Mouse (Mus musculus) cerebellum, adult 8-10 months (tissue): Measurements from ENCODE around the gene Slu7.
A peak's percentile ranks its signal among the peaks of the same experiment; 100 is the strongest.

Source experiments
- DNase-seq: peaks from one replicate; pipeline ENCODE4 v3.0.0; 2022

Slu7 gene

GRCm38 (mm10) chr11:43425166-43425709 lies 8.3 kb upstream of the Slu7 start:
- DNase-seq = no peak

DNA sequence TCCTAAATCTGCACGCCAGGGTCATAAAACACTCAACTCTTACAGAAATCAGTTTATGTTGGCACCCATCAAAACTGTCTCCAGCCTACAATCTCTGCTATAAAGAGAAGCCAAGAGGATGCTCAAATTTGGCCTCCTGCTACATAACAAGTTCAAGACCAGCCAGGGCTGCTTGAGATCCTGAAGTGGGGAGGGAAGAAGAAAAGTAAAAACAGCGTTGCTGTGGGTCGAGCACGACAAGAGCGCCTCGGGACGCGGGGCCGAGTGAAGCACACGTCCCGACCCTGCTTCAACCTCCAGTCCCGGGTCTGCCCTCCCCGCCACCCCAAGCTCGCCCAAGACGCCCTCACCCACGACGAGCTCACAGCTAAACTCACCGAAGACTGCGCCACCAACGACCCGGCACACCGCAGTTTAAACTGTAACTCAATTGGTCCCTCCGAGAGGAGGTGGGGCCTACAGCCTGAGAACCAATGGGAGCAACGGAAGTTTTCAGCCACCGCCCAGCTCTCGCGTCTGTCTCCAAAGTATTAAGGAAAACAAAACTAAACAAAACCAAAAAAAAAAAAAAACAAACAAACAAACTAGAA lies 7.6 kb upstream of the Slu7 start, which contains the start of gene Pttg1:
Gene Pttg1 (minus strand): TSS at position 428 of the 590 bp plus-strand sequence.
- DNase-seq = peak; percentile 59

DNA sequence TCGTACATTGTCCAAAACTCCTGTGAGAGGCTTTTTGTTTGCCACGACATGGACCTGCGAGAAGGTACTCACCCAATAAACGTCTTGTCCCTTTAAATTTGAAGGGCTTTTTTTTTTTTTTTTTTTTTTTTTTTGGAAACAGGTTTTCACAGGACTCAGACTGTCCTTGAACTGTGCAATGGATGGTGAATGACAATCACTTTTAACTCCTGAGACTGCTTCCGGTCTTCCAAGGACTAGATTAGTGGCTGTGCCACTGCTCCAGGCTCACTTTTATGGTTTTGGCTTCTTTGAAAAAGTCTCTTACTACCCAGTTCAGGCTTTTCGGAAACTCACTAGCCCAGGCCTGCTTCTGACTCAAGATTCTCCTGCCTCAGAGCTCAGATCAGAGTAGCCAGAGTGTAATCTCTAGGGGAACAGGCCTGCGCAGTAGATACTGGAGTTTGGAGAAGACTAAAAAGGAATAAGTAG lies 7.1 kb upstream of the Slu7 start:
- peak; percentile 12 for DNase-seq

DNA sequence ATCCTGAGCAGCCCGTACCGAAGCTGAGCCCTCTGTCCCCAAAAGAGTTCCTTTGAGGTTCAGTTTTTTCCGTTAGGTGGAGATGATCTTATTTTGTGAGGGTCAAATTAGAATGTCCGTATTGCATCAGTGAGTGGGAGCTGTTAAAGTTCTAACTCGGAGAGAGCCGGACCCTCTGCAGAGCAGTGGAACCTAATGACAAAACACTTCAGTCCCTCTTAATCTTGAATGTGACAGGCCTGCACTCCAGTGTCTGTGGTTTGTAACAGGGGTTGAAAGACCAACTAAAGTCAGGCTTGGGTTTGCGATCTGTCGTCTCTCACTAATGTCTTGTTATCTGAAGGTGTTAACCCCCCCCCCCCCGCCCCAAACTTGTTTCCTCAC lies 472 bp downstream of the Slu7 start:
- DNase-seq = no peak

GRCm38 (mm10) chr11:43441121-43441520 lies 7.6 kb downstream of the Slu7 start:
- DNase-seq = no peak

- no peak for DNase-seq
Measured at GRCm38 (mm10) chr11:43443183-43443582, 9.6 kb downstream of the Slu7 start.

DNA sequence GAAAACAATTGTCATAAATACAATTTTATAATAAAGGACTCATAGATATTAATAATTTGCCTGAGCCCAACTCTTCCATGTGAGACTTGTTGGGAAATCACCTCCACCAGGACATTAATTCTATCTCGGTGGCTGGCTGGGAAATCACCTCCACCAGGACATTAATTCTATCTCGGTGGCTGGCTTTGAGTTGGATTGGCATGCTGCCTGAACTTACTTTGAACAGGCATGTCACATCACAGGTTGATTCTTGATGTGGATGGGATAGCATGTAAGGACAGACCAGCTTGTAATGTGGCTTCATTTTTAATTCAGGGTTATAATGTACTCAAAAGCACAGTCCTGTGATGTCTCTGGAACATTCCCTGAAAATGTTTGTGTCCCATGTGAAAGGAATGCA lies 16.4 kb downstream of the Slu7 start:
- no peak for DNase-seq

- no peak for DNase-seq
Measured at GRCm38 (mm10) chr11:43451322-43451721, 17.8 kb downstream of the Slu7 start.

GRCm38 (mm10) chr11:43452266-43452665 lies 18.7 kb downstream of the Slu7 start:
- no peak for DNase-seq

DNA sequence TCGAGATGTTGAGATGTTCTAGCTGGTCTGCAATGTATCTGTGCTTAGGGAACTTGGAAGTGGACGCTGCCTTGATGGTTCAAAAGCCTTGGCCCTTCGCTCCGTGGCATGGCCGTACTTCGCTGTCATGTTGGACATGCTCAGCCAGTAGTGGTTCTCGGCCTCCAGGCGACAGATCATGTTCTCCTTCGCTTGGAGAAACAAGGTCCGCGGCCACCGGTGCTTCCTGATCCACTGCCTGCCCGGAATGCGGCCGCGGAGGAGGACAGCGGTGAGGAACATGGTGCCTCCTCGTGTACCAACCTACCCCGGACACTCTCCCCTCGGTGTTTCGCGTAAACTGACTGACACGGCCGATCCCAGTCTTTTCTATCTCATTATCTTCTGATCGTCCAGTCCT lies 29.7 kb downstream of the Slu7 start:
- no peak for DNase-seq

DNA sequence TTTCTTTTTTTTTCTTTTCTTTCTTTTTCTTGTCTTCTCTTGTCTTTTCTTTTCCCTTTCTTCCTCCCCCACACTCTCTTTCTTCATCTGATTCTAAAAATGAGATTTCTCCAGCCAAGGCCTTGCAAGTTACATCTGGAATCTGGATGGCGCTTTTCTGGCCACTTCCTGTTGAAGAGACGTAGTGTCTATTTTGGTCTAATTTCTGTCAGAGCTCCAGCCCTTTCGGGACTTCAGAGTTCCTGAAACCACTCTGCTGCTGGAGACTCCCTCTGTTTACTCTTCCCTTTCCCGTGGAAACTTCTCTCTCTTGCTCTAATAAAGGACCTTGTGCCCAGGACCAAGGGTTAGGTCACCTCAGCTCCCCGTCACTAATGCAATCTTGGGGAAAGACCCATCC lies 36.6 kb downstream of the Slu7 start:
- no peak for DNase-seq

- DNase-seq = no peak
Measured at GRCm38 (mm10) chr11:43470881-43471820, 37.6 kb downstream of the Slu7 start.

GRCm38 (mm10) chr11:43473115-43473514 lies 39.6 kb downstream of the Slu7 start:
- no peak for DNase-seq

DNA sequence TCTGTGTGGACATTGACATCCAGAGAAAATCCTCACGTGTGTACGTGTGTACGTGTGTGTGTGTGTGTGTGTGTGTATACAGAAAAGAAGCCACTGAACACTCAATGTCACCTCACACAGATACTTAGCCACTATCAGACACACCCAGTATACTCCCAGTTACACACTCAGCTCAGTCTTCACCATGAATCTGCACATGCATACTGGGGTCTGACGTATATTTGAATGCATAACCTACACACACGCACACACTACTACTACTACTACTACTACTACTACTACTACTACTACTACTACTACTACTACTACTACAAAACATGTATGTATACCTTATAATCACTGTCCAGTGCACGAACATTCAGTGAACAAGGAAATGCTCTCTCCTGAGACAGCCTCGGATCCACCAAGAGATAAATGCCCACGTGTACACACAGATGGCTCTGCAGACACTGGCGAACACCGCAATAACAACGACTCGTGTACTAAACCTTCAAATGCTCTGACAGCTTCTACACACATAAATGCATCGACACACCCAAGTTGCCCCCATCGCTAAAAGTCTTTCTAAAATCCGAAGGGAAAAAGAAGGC lies 40.2 kb downstream of the Slu7 start:
- DNase-seq = no peak

GRCm38 (mm10) chr11:43474225-43474774 lies 40.8 kb downstream of the Slu7 start, which contains the start of gene C1qtnf2:
C1qtnf2 (plus strand) TSS chr11:43474276.
- no peak for DNase-seq

- DNase-seq = no peak
Measured at GRCm38 (mm10) chr11:43479376-43479775, 45.8 kb downstream of the Slu7 start.

DNA sequence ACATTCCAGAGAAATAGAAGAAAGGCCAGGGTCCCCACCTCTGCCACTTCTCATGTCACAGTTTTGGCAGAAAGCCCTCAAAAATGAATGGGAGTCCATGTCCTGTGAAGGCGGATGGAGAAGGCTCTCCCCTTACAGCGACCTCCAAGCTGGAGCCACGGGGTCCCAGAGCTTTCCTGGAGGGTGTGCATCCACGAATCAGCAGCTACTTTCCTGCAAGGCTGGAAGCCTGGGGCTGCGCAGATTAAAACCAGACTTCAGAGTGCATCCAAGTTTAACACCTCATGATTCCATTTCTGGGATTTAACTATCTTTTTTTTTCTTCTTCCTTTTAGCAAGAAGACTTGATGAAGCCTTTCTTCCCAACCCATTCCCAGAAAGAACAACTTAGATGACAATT lies 47.0 kb downstream of the Slu7 start:
- no peak for DNase-seq

GRCm38 (mm10) chr11:43481672-43482522 lies 48.4 kb downstream of the Slu7 start:
- DNase-seq = no peak

DNA sequence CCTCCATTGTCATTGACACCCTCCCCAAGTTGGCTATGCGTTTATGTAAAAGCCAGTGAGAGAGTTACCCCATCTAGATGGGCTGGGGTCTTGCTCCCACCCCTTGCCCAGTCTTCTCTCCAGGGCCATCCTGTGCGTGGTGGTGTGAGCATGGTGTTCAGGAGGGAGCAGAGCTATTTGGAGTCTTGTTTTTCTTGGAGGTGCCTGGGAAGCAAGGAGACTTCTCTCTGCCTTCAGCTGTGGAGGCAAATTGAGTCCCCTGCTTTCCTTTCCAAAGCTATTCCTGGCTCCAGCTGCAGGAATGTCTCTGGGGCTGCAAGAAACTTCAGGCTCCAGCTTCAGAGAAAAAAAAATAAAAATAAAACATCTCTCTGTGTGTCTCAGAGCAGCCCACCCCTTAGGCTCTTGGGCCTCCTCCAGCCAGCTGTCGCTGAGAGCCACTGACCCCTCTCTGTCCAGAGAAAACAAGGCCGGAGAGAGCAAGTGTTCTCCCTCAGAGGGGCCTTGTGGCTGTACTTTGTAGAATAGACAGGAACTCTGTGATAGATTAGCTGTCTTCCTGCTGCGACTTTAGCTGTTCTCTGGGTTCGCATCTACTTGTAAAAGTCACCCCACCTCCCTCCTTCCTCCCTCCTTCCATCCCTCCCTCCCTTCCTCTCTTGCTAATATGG lies 49.7 kb downstream of the Slu7 start:
- DNase-seq = no peak

GRCm38 (mm10) chr11:43484057-43484456 lies 50.5 kb downstream of the Slu7 start:
- no peak for DNase-seq

GRCm38 (mm10) chr11:43484652-43485051 lies 51.1 kb downstream of the Slu7 start:
- DNase-seq = no peak

GRCm38 (mm10) chr11:43485855-43486254 lies 52.3 kb downstream of the Slu7 start:
- no peak for DNase-seq
